Mouse (Mus musculus): ENCODE data around the gene Mdc1. TPM values are rescaled to one million over a fixed set of nuclear protein-coding genes. Genes with fewer than 3 reads are reported as not detected.

Gene Mdc1
- total RNA-seq (2021): 1 to 10 TPM; 3.6 to 4.4 TPM
- long read RNA-seq, experiment 1, partial matches to known transcripts: 0 of 1 reads
- long read RNA-seq, experiment 1, other reads (novel, unspliced or antisense): 1 of 1 reads
- long read RNA-seq, experiment 2: 0 reads

- DNase-seq: peak; percentile 99
- TF ChIP-seq CTCF (IDR thresholded peaks at IDR 0.05): peak; percentile 29; the same call in 1 of the 2 replicates
- intact Hi-C loops (cut with DNase I): no loop called here
- H3K27ac ChIP-seq: peak within 1 kb of the TSS; percentile 95
- peak within 1 kb of the TSS; percentile 85 for H3K4me3 ChIP-seq
Measured at GRCm38 (mm10) chr17:35841076-35841950, at the start of gene Mdc1. Gene Mdc1, plus strand, starts transcription at chr17:35841515.

GRCm38 (mm10) chr17:35792837-35793236, 48.5 kb upstream of the Mdc1 start:
- no peak for TF ChIP-seq CTCF (IDR thresholded peaks at IDR 0.05)
- DNase-seq: no peak
- Histone ChIP-seq H3K27ac (no peak overlapping the region), H3K4me3 (no peak overlapping the region)
- intact Hi-C loops (cut with DNase I): no loop called here

GRCm38 (mm10) chr17:35795099-35795498, 46.2 kb upstream of the Mdc1 start:
- TF ChIP-seq CTCF (IDR thresholded peaks at IDR 0.05): no peak
- intact Hi-C loops (cut with DNase I): no loop called here
- H3K27ac ChIP-seq: no peak overlapping the region
- no peak for DNase-seq
- H3K4me3 ChIP-seq: no peak overlapping the region

- no peak for DNase-seq
- TF ChIP-seq CTCF (IDR thresholded peaks at IDR 0.05): no peak
- H3K27ac ChIP-seq: no peak overlapping the region
- intact Hi-C loops (cut with DNase I): no loop called here
- no peak overlapping the region for H3K4me3 ChIP-seq
Measured at GRCm38 (mm10) chr17:35795656-35796055, 45.7 kb upstream of the Mdc1 start.

GRCm38 (mm10) chr17:35796835-35797234, 44.5 kb upstream of the Mdc1 start:
- no peak for TF ChIP-seq CTCF (IDR thresholded peaks at IDR 0.05)
- intact Hi-C loops (cut with DNase I): no loop called here
- no peak for DNase-seq
- Histone ChIP-seq H3K27ac (no peak overlapping the region), H3K4me3 (no peak overlapping the region)

- intact Hi-C loops (cut with DNase I): no loop called here
- Histone ChIP-seq H3K4me3 (no peak overlapping the region), H3K27ac (no peak overlapping the region)
- no peak for TF ChIP-seq CTCF (IDR thresholded peaks at IDR 0.05)
- DNase-seq: no peak
Measured at GRCm38 (mm10) chr17:35800905-35801304, 40.4 kb upstream of the Mdc1 start.

GRCm38 (mm10) chr17:35803020-35803419, 38.3 kb upstream of the Mdc1 start:
- H3K4me3 ChIP-seq: no peak overlapping the region
- peak; percentile 43 for DNase-seq
- H3K27ac ChIP-seq: peak overlapping the region; percentile 17
- intact Hi-C loops (cut with DNase I): no loop called here
- TF ChIP-seq CTCF (IDR thresholded peaks at IDR 0.05): no peak

GRCm38 (mm10) chr17:35803858-35804399, 37.4 kb upstream of the Mdc1 start:
- no peak for TF ChIP-seq CTCF (IDR thresholded peaks at IDR 0.05)
- no peak overlapping the region for H3K27ac ChIP-seq
- intact Hi-C loops (cut with DNase I): no loop called here
- no peak for DNase-seq
- no peak overlapping the region for H3K4me3 ChIP-seq

- no peak for TF ChIP-seq CTCF (IDR thresholded peaks at IDR 0.05)
- intact Hi-C loops (cut with DNase I): no loop called here
- peak overlapping the region; percentile 84 for H3K27ac ChIP-seq
- DNase-seq: peak; percentile 69
- peak overlapping the region; percentile 36 for H3K4me3 ChIP-seq
Measured at GRCm38 (mm10) chr17:35808073-35808472, 33.2 kb upstream of the Mdc1 start.

- Histone ChIP-seq H3K4me3 (no peak overlapping the region), H3K27ac (peak overlapping the region; percentile 84)
- TF ChIP-seq CTCF (IDR thresholded peaks at IDR 0.05): no peak
- DNase-seq: no peak
- intact Hi-C loops (cut with DNase I): no loop called here
Measured at GRCm38 (mm10) chr17:35809395-35809794, 31.9 kb upstream of the Mdc1 start.

GRCm38 (mm10) chr17:35810900-35811648, 30.2 kb upstream of the Mdc1 start:
- intact Hi-C loops (cut with DNase I): loop anchor here (5.0 kb wide), 1 partner anchor 34 kb away; no protein-coding TSS in a partner anchor
- Histone ChIP-seq H3K27ac (peak overlapping the region; percentile 84), H3K4me3 (no peak overlapping the region)
- DNase-seq: no peak
- no peak for TF ChIP-seq CTCF (IDR thresholded peaks at IDR 0.05)

- H3K27ac ChIP-seq: peak overlapping the region; percentile 84
- H3K4me3 ChIP-seq: no peak overlapping the region
- TF ChIP-seq CTCF (IDR thresholded peaks at IDR 0.05): no peak
- no peak for DNase-seq
- intact Hi-C loops (cut with DNase I): loop anchor here (5.0 kb wide), 1 partner anchor 35 kb away; no protein-coding TSS in a partner anchor
Measured at GRCm38 (mm10) chr17:35812307-35812706, 29.0 kb upstream of the Mdc1 start.
